Mouse (Mus musculus) splenic B cell, adult 2 months (primary cell): ENCODE measurements around the gene Unc13b.

Experiments
- DNase-seq: peaks from one replicate; pipeline ENCODE4 v3.0.0-alpha.2; 2011; ENCODE audit warnings: low read depth, low spot score
- H3K27me3 ChIP-seq: 2 replicates; pipeline ENCODE4 v1.6.1; 2012; ENCODE audit warnings: mild to moderate bottlenecking, low read length, moderate library complexity, mixed read lengths; ENCODE audit not compliant: control insufficient read depth, poor library complexity, insufficient read depth, severe bottlenecking
- H3K36me3 ChIP-seq: 2 replicates; pipeline ENCODE4 v1.6.1; 2012; ENCODE audit warnings: mild to moderate bottlenecking, low read length, moderate library complexity, mixed read lengths; ENCODE audit not compliant: control insufficient read depth, poor library complexity, insufficient read depth, severe bottlenecking

Unc13b gene

GRCm38 (mm10) chr4:43058753-43059654 is at the start of gene Unc13b:
TSS of gene Unc13b (plus strand) at chr4:43058953.
- Histone ChIP-seq H3K36me3 (no peaks in the 10 kb centered on the region), H3K27me3 (peaks cover 2% of the 10 kb centered on the region; the same call in 1 of the 2 replicates)
- peak; percentile 85 for DNase-seq

GRCm38 (mm10) chr4:43010161-43011038 is 48.4 kb upstream of the Unc13b start, which contains the start of gene Fancg:
TSS of gene Fancg (minus strand) at chr4:43010506.
- Histone ChIP-seq H3K36me3 (no peaks in the 10 kb centered on the region), H3K27me3 (no peaks in the 10 kb centered on the region)
- DNase-seq, result peak; percentile 67

GRCm38 (mm10) chr4:43012091-43012490 is 46.7 kb upstream of the Unc13b start:
- no peak for DNase-seq
- Histone ChIP-seq H3K36me3 (0 out of 2 replicates have a peak, but pooled peaks cover 3% of the 10 kb centered on the region), H3K27me3 (no peaks in the 10 kb centered on the region)

GRCm38 (mm10) chr4:43018156-43018555 is 40.6 kb upstream of the Unc13b start:
- peaks cover 17% of the 10 kb centered on the region for H3K36me3 ChIP-seq
- no peak for DNase-seq
- no peaks in the 10 kb centered on the region for H3K27me3 ChIP-seq

- Histone ChIP-seq H3K36me3 (peaks cover 17% of the 10 kb centered on the region), H3K27me3 (no peaks in the 10 kb centered on the region)
- no peak for DNase-seq
Measured at GRCm38 (mm10) chr4:43019176-43019575, 39.6 kb upstream of the Unc13b start.

GRCm38 (mm10) chr4:43019641-43020465 is 38.9 kb upstream of the Unc13b start:
- no peak for DNase-seq
- no peaks in the 10 kb centered on the region for H3K27me3 ChIP-seq

GRCm38 (mm10) chr4:43020876-43021275 is 37.9 kb upstream of the Unc13b start:
- Histone ChIP-seq H3K27me3 (no peaks in the 10 kb centered on the region), H3K36me3 (peaks cover 16% of the 10 kb centered on the region)
- DNase-seq, result no peak

More at GRCm38 (mm10) chr4:43019641-43020465, 38.9 kb upstream of the Unc13b start:
- H3K36me3 ChIP-seq, result peaks cover 17% of the 10 kb centered on the region

GRCm38 (mm10) chr4:43021341-43021740 is 37.4 kb upstream of the Unc13b start:
- no peak for DNase-seq
- Histone ChIP-seq H3K27me3 (no peaks in the 10 kb centered on the region), H3K36me3 (peaks cover 14% of the 10 kb centered on the region)

- DNase-seq, result no peak
- Histone ChIP-seq H3K36me3 (peaks cover 13% of the 10 kb centered on the region), H3K27me3 (no peaks in the 10 kb centered on the region)
Measured at GRCm38 (mm10) chr4:43024673-43025072, 34.1 kb upstream of the Unc13b start.

GRCm38 (mm10) chr4:43025084-43025960 is 33.4 kb upstream of the Unc13b start, which contains the start of gene Pigo:
TSS of gene Pigo (minus strand) at chr4:43025819.
- Histone ChIP-seq H3K27me3 (no peaks in the 10 kb centered on the region), H3K36me3 (peaks cover 14% of the 10 kb centered on the region)
- DNase-seq, result peak; percentile 92

- Histone ChIP-seq H3K27me3 (no peaks in the 10 kb centered on the region), H3K36me3 (peaks cover 4% of the 10 kb centered on the region)
- no peak for DNase-seq
Measured at GRCm38 (mm10) chr4:43029121-43029520, 29.6 kb upstream of the Unc13b start.

- no peaks in the 10 kb centered on the region for H3K27me3 ChIP-seq
- DNase-seq, result no peak
- H3K36me3 ChIP-seq, result peaks cover 4% of the 10 kb centered on the region
Measured at GRCm38 (mm10) chr4:43029749-43030148, 29.0 kb upstream of the Unc13b start.

- H3K27me3 ChIP-seq, result no peaks in the 10 kb centered on the region
- DNase-seq, result no peak
- peaks cover 4% of the 10 kb centered on the region for H3K36me3 ChIP-seq
Measured at GRCm38 (mm10) chr4:43030352-43030751, 28.4 kb upstream of the Unc13b start.
